Mouse (Mus musculus) heart, embryonic 16.5 days (tissue): Measurements from ENCODE around the gene Grip1. TPM values are rescaled to one million over a fixed set of nuclear protein-coding genes. Genes with fewer than 3 reads are reported as not detected.

Experiments used
- ATAC-seq: fragments of 200-750 bp; cut with Nextera tagmentation; replicated peaks from 2 replicates; pipeline ENCODE4 v1.8.0; 2017; ENCODE audit warnings: moderate number of reproducible peaks; ENCODE audit not compliant: insufficient read depth, low FRiP score; ENCODE audit errors: extremely low read depth
- H3K27ac ChIP-seq: fragments of 300-500 bp; sonication (generic); 2 replicates; pipeline ENCODE4 v1.5.1; 2014; ENCODE audit warnings: mild to moderate bottlenecking, low read length, control low read depth, moderate library complexity
- H3K27me3 ChIP-seq: fragments of 300-500 bp; sonication (generic); 2 replicates; pipeline ENCODE4 v1.6.1; 2014; ENCODE audit warnings: low read length, mixed read lengths; ENCODE audit not compliant: control insufficient read depth, insufficient read depth
- H3K36me3 ChIP-seq: fragments of 300-500 bp; sonication (generic); 2 replicates; pipeline ENCODE4 v1.6.1; 2014; ENCODE audit not compliant: control insufficient read depth, insufficient read depth
- H3K4me1 ChIP-seq: fragments of 300-500 bp; sonication (generic); 2 replicates; pipeline ENCODE4 v1.6.1; 2014; ENCODE audit warnings: low read length, mixed read lengths; ENCODE audit not compliant: control insufficient read depth, insufficient read depth
- H3K4me2 ChIP-seq: fragments of 300-500 bp; sonication (generic); 2 replicates; pipeline ENCODE4 v1.6.1; 2014; ENCODE audit warnings: low read depth, mild to moderate bottlenecking, control low read depth, low read length
- H3K4me3 ChIP-seq: fragments of 300-500 bp; sonication (generic); 2 replicates; pipeline ENCODE4 v1.5.1; 2014; ENCODE audit warnings: mild to moderate bottlenecking, control low read depth, low read length
- H3K9ac ChIP-seq: fragments of 300-500 bp; sonication (generic); 2 replicates; pipeline ENCODE4 v1.6.1; 2014; ENCODE audit warnings: low read length, control low read depth
- H3K9me3 ChIP-seq: fragments of 300-500 bp; sonication (generic); replicated peaks from 2 replicates; pipeline ENCODE4 v1.6.1; 2016; ENCODE audit warnings: low read length; ENCODE audit not compliant: control insufficient read depth
- WGBS: fragments of 180-500 bp; shearing (Covaris S2); extraction: QIAGEN DNeasy Blood & Tissue Kit; methylation state at CpG from one replicate; pipeline ENCODE4 v1.1.7; 2014; 5-methylcytosine and 5-hydroxymethylcytosine counted together
- polyA plus RNA-seq: library from polyadenylated mRNA; unstranded; fragments of >200 nt; fragmentation: Nextera tagmentation; extraction: Ambion mirVana; gene quantifications from 2 replicates; pipeline ENCODE4 v1.2.1, GENCODE M21; 2015

Grip1 gene
- polyA plus RNA-seq, 1 experiment from 2014 or later = 1.6 TPM

DNA sequence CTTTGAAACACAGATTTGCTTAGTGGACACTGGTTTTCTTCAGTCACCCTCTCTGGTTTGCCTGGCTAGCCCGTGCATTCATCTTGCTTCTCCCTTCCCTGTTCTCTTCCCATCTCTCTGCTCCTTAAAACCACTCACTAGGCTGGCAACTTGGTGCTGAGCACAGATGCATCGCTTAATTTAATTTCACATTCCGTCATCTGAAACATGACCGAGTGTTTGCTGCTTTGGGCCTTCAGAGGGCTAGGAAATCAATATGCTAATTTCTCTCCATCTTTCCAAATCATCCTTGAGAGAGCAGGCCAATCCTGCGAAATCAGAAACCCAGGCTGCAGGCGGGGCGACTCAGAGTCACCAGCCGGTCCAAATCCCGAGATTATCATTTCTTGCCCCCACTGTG is 270.0 kb downstream of the Grip1 start:
- no peaks in the 10 kb centered on the region for H3K27me3 ChIP-seq
- H3K9ac ChIP-seq = no peak overlapping the region
- no peak overlapping the region for H3K4me2 ChIP-seq
- no peaks in the 10 kb centered on the region for H3K9me3 ChIP-seq
- 81% methylated on average over 9 of the region's 9 CpGs for WGBS
- H3K4me3 ChIP-seq = no peak overlapping the region
- no peaks in the 10 kb centered on the region for H3K36me3 ChIP-seq
- H3K4me1 ChIP-seq = no peaks in the 10 kb centered on the region
- no peak for ATAC-seq
- H3K27ac ChIP-seq = no peak overlapping the region

DNA sequence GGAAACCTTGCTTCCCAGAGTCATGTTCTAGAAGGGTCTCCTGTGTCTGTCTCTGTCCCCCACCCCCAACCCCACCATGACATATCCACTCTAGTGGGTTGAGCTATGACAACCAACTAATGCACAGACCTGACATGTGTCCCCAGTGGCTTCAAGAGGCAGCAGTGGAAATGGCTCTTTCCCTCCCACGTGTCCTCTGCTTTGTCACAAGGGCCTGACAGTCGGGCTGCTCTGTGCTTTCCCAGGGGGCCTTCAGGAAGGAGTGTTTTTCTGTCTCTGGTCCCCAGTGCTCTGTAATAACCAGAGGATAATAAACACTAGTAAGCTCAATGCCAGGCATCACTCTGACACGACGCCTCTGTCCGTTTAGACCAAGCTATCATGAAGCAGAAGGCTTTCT is 271.7 kb downstream of the Grip1 start:
- H3K27me3 ChIP-seq = no peaks in the 10 kb centered on the region
- H3K27ac ChIP-seq = no peak overlapping the region
- H3K4me3 ChIP-seq = no peak overlapping the region
- H3K9ac ChIP-seq = no peak overlapping the region
- no peaks in the 10 kb centered on the region for H3K4me1 ChIP-seq
- H3K4me2 ChIP-seq = no peak overlapping the region
- WGBS = 52% methylated on average over 5 of the region's 5 CpGs
- no peaks in the 10 kb centered on the region for H3K36me3 ChIP-seq
- no peak for ATAC-seq
- no peaks in the 10 kb centered on the region for H3K9me3 ChIP-seq

DNA sequence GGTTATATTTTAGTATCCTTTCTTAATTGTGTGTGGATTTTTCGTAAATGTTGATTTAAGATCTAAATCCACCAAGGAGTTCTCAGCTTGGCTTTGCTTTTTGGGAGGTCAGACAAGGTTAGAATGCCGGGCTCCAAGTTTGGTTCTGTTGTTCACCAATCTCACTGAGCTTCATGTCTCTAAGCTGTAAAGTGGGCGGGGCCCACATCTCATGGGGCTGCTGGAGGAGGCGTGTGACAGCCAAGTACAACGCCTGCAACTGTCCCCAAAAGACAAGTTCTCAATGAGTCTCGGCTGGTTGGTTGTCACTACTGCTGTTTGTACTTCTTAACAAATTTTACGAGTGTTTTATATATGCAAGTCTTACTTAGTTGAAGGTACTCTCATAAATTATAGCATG is 272.3 kb downstream of the Grip1 start:
- Histone ChIP-seq H3K9me3 (no peaks in the 10 kb centered on the region), H3K36me3 (no peaks in the 10 kb centered on the region), H3K27ac (no peak overlapping the region), H3K4me1 (no peaks in the 10 kb centered on the region), H3K27me3 (no peaks in the 10 kb centered on the region), H3K4me3 (no peak overlapping the region), H3K9ac (no peak overlapping the region), H3K4me2 (no peak overlapping the region)
- no peak for ATAC-seq
- WGBS = 70% methylated on average over 7 of the region's 7 CpGs

DNA sequence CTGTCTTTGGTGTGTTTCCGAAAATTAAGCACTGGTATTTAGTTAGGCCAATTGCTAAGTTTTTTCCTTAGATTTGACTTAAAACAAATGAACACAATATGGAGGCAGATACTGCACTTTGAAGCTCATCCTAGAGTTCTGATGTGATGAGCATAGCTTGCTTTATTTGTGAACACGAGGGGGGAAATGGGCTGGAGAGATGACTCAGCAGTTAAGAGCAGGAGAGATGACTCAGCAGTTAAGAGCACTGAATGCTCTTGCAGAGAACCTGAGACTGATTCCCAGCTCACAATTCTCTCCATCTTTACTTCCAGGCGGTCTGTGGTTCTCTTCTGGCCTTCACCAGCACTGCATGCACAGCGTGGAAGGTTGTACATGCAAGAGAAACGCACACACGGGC is 273.3 kb downstream of the Grip1 start:
- Histone ChIP-seq H3K36me3 (no peaks in the 10 kb centered on the region), H3K27me3 (no peaks in the 10 kb centered on the region), H3K4me1 (no peaks in the 10 kb centered on the region), H3K27ac (no peak overlapping the region), H3K4me3 (no peak overlapping the region), H3K9me3 (no peaks in the 10 kb centered on the region), H3K9ac (no peak overlapping the region), H3K4me2 (no peak overlapping the region)
- no peak for ATAC-seq
- WGBS = 81% methylated on average over 6 of the region's 6 CpGs

DNA sequence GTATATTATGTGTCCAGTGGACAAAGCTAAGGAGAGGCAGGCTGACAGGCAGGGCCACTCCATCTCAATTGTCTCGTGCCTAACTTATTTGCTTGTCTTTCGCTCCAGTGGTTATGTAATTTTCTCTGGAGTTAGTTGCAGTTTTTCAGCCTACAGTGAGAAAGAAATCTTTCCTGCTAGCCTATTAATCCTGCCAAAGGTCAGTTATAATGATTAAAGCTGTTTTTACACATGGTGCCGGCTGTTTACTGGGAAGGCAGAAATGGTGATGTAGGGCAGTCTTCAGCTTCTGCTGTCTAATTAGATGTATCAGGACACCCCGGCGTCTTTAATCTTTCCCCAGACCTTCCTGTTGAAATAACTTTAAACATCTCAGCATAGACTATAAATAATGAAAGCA is 276.6 kb downstream of the Grip1 start:
- Histone ChIP-seq H3K36me3 (no peaks in the 10 kb centered on the region), H3K27me3 (no peaks in the 10 kb centered on the region), H3K4me3 (no peak overlapping the region), H3K27ac (no peak overlapping the region), H3K9ac (no peak overlapping the region), H3K4me2 (no peak overlapping the region), H3K4me1 (no peaks in the 10 kb centered on the region; the same call in 1 of the 2 replicates), H3K9me3 (no peaks in the 10 kb centered on the region)
- ATAC-seq = no peak
- 61% methylated on average over 5 of the region's 5 CpGs for WGBS

DNA sequence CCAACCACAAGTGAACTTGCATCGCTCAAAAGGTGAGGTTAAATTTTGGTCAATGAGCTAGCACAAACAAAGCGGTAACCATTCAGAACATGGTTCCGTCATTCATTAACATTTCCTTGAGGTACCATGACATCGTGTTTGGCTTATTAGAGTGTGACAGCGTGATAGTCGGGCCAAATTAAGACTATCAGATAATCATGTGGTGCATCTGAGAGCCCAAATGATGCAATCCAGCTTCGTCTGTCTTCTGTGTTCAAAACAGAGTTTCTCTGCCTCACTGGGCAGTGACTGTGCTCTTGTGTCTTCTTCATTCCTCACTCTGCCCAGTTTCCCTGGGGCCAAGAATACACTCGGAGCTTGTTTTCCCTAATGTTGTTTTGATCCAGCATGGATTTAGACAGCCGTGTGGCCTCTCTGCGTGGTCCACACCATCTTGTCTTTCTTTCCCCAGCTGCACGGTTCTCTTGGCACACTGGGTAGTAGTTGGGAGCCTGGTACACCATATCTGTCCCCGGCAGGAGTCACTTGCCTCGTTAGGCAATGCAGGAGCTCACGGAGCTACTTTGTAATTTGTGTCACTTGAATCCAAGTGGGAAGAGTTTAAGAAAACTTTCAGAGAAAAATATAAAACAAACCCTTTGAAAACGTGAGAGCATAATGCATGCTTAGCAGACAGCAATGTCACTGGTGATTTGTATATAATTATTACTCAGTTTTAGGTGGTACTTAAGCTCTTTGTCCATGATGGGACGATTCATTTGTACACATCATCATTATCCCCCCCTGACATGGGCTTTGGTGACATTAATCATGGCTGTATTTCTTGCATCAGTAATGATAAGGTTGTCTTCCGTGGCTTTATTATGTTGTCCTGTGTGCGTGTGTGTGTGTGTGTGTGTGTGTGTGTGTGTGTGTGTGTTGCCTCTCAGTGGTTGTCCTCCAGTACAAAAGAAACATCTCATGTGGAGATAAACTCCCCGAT is 281.7 kb downstream of the Grip1 start:
- no peaks in the 10 kb centered on the region for H3K27me3 ChIP-seq
- no peaks in the 10 kb centered on the region for H3K9me3 ChIP-seq
- H3K9ac ChIP-seq = no peak overlapping the region; the same call in 1 of the 2 replicates
- no peaks in the 10 kb centered on the region for H3K36me3 ChIP-seq
- ATAC-seq = no peak
- no peak overlapping the region for H3K27ac ChIP-seq
- no peak overlapping the region for H3K4me2 ChIP-seq
- no peak overlapping the region for H3K4me3 ChIP-seq
- H3K4me1 ChIP-seq = no peaks in the 10 kb centered on the region; the same call in 1 of the 2 replicates
- 64% methylated on average over 19 of the region's 19 CpGs for WGBS

DNA sequence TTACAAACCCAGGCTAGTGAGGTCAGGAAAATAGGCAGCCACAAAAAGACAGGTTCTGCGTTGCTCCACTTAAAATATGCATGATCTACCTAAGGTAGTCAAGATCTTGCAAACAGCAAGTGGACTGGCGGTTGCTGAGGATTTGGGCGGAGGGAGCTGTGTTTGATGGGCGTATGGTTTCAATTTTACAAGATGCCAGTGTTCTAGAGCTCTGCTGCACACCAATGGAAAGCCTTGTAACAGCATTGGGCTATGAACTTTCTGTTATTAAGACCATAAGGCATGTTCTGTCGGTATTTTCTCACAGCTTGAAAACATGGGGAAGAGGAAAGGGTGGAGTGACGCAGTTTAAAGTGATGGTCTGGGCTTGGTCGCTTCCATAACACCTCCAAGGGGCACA is 285.8 kb downstream of the Grip1 start:
- H3K9me3 ChIP-seq = no peaks in the 10 kb centered on the region
- H3K27me3 ChIP-seq = no peaks in the 10 kb centered on the region
- no peak overlapping the region for H3K4me3 ChIP-seq
- H3K36me3 ChIP-seq = no peaks in the 10 kb centered on the region
- H3K4me1 ChIP-seq = no peaks in the 10 kb centered on the region; the same call in 1 of the 2 replicates
- no peak overlapping the region for H3K27ac ChIP-seq
- WGBS = 77% methylated on average over 7 of the region's 7 CpGs
- H3K9ac ChIP-seq = no peak overlapping the region
- ATAC-seq = no peak
- H3K4me2 ChIP-seq = no peak overlapping the region

DNA sequence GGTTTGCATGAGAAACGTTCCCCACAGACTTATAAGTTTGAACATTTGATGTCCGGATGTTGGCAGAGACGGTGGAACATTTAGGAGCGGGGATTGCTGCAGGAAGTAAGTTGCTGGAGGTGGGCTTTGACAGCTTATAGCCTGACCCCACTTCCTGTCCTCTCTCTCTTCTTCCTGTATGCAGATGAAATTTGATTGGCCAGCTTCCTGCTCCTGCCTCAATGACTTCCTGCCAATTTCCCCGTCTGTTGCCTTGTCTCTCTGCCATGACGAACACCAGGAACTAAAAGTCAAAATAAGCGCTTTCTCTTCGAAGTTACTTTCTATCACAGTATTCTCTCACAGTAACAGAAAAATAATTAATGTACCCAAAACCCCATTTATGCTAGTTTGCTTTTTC is 289.1 kb downstream of the Grip1 start:
- no peak for ATAC-seq
- Histone ChIP-seq H3K4me2 (no peak overlapping the region), H3K9ac (no peak overlapping the region), H3K4me1 (no peaks in the 10 kb centered on the region), H3K4me3 (no peak overlapping the region), H3K27ac (no peak overlapping the region), H3K36me3 (no peaks in the 10 kb centered on the region), H3K9me3 (no peaks in the 10 kb centered on the region), H3K27me3 (no peaks in the 10 kb centered on the region)
- 71% methylated on average over 8 of the region's 8 CpGs for WGBS

DNA sequence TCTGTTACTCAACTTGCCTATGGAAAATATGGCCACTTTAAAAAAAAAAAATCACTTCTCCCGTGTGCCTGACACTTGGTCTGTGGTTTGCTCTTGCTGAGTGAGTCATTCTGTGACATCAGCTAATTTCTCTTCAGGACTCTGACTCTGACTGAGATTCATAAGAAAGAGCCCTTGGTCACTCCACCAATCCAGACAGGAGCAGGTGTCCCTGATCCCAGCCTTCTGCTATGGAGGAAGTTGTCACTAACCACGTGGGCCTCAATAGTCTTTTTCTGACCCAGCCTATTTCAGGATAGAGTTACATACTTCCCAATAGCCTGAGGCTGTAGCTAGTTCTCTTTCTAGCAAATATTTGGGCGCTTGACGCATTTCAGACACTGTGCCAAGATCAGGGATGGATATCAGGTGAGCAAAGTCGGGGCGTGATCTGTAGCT is 298.8 kb downstream of the Grip1 start:
- WGBS = 65% methylated on average over 6 of the region's 6 CpGs
- no peaks in the 10 kb centered on the region for H3K27me3 ChIP-seq
- H3K4me3 ChIP-seq = no peak overlapping the region
- H3K36me3 ChIP-seq = no peaks in the 10 kb centered on the region
- no peak for ATAC-seq
- no peak overlapping the region for H3K9ac ChIP-seq
- H3K4me1 ChIP-seq = no peaks in the 10 kb centered on the region
- no peak overlapping the region for H3K4me2 ChIP-seq
- H3K9me3 ChIP-seq = no peaks in the 10 kb centered on the region
- H3K27ac ChIP-seq = no peak overlapping the region
